Mouse (Mus musculus) gastrocnemius, adult 2 months (tissue): ENCODE data around the gene Setd5. TPM values are rescaled to one million over a fixed set of nuclear protein-coding genes. Genes with fewer than 3 reads are reported as not detected.

ENCODE experiments used
- DNase-seq: peaks from one replicate; pipeline ENCODE4 v3.0.0; 2022
- H3K27ac ChIP-seq: fragments of 200-600 bp; 2 replicates; pipeline ENCODE4 v1.8.1; 2022; ENCODE audit warnings: mild to moderate bottlenecking
- H3K4me3 ChIP-seq: fragments of 200-600 bp; 2 replicates; pipeline ENCODE4 v1.8.1; 2022; ENCODE audit warnings: mild to moderate bottlenecking, moderate library complexity
- CTCF ChIP-seq: fragments of 200-600 bp; IDR thresholded peaks from 2 replicates; pipeline ENCODE4 v1.8.1; 2022; ENCODE audit warnings: antibody characterized with exemption, mild to moderate bottlenecking, moderate library complexity
- intact Hi-C: fragments of 180-260 bp; cut with DNase I; formaldehyde crosslinking; loops from one replicate; pipeline ENCODE4 v1.15.1; 2025
- total RNA-seq, 2 experiments: library from RNA; stranded (reverse); gene quantifications; 2 replicates each; pipeline ENCODE4 v1.2.3; 2021

The Setd5 gene
- total RNA-seq, 2 experiments from 2014 or later: 28.4 to 29.3 TPM

DNA sequence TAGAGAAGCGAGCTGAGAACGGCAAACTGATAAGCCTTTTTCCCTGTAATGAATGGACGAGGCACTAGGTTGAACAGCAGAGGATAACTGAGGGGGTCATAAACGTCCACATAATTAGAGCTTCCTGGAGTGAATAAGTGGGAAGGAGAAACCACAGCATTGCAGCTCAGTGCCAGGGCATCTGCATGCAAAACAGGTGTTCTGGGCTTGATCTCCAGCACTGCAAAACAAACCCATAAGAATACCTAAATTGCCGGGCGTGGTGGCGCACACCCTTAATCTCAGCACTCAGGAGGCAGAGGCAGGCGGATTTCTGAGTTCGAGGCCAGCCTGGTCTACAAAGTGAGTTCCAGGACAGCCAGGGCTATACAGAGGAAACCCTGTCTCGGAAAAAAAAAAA is 13.8 kb upstream of the Setd5 start:
- intact Hi-C loops: no loop called here
- no peak for TF ChIP-seq CTCF
- Histone ChIP-seq H3K4me3 (no peak overlapping the region), H3K27ac (no peak overlapping the region)
- no peak for DNase-seq

DNA sequence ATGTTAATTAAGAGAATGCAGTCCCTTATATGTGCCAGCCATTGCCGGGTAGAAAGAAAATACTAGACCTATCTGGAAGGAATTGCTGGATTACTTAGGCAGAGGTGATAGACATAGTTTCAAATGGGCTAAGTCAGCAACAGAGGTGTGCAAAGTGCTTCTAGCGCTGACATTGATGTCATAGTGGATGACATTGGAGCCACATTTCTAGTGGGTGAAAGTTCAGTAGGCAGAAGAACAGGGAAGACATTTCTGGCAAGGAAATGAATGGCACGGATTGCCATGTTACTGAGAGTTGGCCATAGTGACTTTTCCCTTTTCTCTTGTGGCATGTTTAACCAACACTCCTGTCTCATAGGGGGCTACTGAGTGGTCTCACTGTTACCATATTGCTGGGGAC is 12.0 kb upstream of the Setd5 start:
- Histone ChIP-seq H3K27ac (peak overlapping the region; percentile 51), H3K4me3 (no peak overlapping the region)
- TF ChIP-seq CTCF: no peak
- intact Hi-C loops: no loop called here
- DNase-seq: no peak

DNA sequence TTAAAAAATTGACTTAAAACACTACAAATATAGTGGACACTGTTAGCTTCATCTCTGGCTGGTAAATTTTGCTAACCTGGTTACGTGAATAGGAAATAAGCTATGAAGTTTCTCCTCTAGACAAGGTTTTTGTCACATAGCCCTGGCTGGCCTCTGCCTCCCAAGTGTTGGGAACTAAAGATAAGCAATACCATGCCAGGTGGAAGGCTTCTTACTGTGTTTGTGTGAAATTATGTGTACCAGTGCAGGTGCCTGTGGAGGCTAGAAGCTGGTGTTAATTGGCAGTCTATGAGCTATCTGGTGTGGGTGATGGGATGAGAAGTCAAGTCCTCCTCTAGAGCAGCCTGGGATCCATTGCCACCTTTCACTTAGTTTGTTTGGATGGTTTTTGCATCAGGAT is 8.0 kb upstream of the Setd5 start:
- no peak for TF ChIP-seq CTCF
- intact Hi-C loops: no loop called here
- Histone ChIP-seq H3K4me3 (no peak overlapping the region), H3K27ac (no peak overlapping the region)
- DNase-seq: no peak

DNA sequence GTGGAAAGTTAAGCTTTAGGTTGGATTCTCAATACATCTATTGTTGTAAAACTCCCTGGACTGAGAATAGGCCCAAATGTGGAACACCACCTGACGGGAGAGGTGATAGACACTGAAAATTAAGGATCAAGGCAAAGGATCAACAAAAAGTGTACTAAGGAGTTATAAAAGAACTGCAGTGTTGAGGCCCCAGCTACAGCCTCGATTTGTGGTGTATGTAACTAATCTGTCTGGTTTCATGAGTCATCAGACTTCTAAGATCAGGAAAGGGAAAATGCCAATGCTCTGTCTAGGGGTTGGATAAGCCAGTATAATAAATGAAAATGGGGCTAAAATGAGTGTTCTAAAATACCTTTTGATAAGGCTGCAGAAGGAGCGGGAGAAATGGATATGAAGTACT is 1.9 kb upstream of the Setd5 start:
- intact Hi-C loops: loop anchor here (5.0 kb wide), 1 partner anchor 252 kb away; the partner anchor contains the start of gene Ogg1

DNA sequence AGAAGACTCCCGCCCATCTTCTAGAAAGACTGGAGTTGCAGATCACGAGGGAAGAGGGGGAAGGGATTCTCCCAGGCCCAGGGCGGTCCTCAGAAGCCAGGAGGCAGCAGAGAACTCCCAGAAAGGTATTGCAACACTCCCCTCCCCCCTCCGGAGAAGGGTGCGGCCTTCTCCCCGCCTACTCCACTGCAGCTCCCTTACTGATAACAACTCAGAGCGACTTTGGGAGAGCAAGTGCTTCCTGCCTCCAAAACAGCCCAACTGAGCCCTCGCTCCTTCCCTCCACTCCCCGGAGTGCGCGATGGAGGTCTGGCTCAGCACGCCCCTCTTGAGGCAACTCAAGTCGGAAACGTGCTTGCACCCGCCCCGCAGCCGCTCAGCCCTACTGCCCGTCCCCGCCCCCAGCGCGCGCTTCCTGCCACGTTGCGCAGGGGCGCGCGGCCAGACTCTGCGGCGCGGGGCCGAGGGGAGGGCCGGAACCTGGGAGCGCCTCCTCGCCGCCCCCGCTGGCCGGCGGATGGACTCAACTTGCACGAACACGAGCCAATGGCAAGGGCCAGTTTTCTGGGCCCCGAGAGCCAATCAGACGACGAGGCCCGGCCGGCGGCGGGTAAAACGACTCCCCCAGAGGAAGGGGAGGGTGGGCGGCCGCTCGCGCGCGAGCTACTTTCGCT is 1.0 kb upstream of the Setd5 start:
- peak overlapping the region; percentile 100 for H3K27ac ChIP-seq
- TF ChIP-seq CTCF: peak; percentile 75
- peak overlapping the region; percentile 92 for H3K4me3 ChIP-seq
- DNase-seq: peak; percentile 98
- intact Hi-C loops: loop anchor here (2.0 to 5.0 kb wide), 2 partner anchors 29 to 251 kb away; partner anchors contain the start of genes Ogg1 and Thumpd3

More for the DNA sequence above, 1.9 kb upstream of the Setd5 start:
- DNase-seq: no peak
- Histone ChIP-seq H3K27ac (peak overlapping the region; percentile 100), H3K4me3 (peak overlapping the region; percentile 92)
- no peak for TF ChIP-seq CTCF

DNA sequence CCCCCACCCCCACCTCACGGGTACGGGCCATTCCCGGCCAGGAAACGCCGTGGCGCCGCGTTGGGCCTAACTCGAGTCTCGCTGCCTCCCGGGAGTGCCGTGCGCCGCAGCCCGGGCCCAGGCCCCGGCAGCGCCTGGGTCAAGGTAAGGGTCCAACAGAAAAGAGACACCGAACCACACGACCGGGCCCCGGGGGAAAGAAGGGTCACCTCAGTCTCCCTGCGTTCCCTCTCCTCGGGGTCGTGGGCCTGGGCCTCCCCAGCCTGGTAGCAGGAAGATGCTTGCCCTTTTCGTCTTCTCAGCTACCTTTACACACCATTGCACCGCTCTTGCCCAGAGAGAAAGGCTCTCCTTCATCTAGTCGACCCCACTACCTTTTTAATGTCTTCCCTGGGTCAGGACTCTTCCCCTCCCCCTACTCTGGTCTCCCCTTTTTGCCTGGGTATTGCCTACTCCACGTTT is 435 bp downstream of the Setd5 start:
- DNase-seq: no peak
- intact Hi-C loops: loop anchor here (2.0 to 5.0 kb wide), 3 partner anchors 21 to 250 kb away; partner anchors contain the start of genes Ogg1 and Thumpd3
- no peak for TF ChIP-seq CTCF
- Histone ChIP-seq H3K4me3 (peak overlapping the region; percentile 92), H3K27ac (peak overlapping the region; percentile 100)

DNA sequence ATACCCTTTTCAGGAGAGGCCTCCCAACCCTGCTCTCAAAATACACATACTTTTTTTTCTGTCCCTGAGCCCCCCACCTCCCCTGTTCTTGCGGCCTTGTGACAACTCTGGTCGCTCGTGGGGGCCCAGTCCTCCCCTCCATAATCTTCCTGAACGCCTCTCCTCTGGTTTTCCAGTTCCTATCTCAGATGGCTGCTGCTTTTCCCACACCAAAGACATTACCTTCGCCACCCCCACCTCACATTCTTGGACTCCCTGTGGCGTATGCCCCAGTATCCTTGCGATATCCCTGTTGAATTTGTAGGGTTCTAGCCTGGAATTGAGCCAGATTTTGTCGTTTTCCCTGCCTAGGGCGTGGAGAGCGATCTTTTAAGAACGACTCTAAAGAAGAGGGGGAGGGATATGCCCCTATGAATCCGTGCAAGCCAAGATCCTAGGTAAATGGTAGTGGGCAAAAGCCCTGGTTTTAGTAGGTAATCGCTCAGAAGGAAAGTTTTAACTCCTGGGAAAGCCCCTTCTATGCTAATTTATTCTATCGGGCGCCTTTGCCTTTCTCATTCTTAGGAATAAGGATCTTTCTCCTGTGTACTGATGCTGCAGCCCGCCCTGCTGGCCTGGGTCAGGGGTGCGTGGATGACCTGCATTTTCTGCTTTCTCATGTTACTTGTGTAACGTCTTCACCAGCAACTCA is 1.0 kb downstream of the Setd5 start:
- Histone ChIP-seq H3K27ac (peak overlapping the region; percentile 100), H3K4me3 (peak overlapping the region; percentile 92)
- intact Hi-C loops: loop anchor here (2.0 to 5.0 kb wide), 2 partner anchors 21 to 249 kb away; partner anchors contain the start of gene Ogg1
- peak; percentile 33 for DNase-seq
- 0 out of 2 replicates have a peak, but pooled peaks have one; percentile 7 for TF ChIP-seq CTCF

DNA sequence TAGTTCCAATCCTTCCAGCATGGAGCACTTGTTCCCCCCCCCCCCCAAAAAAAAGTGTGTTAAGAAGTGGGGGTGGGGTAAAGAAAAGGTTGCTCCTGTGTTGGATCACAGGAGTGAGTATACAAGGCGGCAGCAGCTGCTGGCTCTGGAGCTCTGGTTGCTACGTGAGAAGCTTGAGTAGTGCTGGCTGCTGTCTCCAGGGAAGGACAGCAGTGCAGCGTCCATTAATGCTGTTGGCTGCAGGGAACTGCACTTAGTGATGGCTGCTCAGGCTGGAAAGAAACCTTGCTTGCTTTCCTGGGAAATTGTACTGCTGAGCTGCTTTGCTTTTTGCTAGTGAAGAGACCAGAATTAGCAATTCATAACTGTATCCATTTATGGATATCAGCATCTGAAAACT is 2.3 kb downstream of the Setd5 start:
- peak; percentile 75 for DNase-seq
- Histone ChIP-seq H3K27ac (peak overlapping the region; percentile 100), H3K4me3 (peak overlapping the region; percentile 92)
- TF ChIP-seq CTCF: no peak
- intact Hi-C loops: loop anchor here (2.0 to 5.0 kb wide), 2 partner anchors 19 to 248 kb away; partner anchors contain the start of gene Ogg1

DNA sequence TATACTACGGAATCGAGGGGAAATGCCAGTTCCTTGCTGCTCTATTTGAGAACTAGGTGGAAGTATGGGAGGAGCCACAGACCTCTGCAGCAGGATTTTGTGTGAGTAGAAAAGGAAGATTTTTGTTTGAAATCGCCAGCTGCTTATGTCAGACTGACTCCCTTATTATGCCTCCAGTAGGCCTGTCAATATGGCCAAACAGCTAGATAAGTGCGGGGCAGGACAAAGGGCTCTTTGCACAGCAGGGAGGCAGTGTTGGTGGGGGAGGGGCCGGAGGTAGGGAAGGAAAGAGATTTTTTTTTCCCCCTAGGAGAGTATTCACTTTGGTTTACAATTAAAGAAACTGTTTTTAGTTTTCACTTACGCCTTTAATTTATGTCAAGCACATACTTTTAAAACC is 5.1 kb downstream of the Setd5 start:
- intact Hi-C loops: no loop called here
- no peak for DNase-seq
- H3K27ac ChIP-seq: peak overlapping the region; percentile 21; the same call in 1 of the 2 replicates
- no peak for TF ChIP-seq CTCF
- H3K4me3 ChIP-seq: no peak overlapping the region

DNA sequence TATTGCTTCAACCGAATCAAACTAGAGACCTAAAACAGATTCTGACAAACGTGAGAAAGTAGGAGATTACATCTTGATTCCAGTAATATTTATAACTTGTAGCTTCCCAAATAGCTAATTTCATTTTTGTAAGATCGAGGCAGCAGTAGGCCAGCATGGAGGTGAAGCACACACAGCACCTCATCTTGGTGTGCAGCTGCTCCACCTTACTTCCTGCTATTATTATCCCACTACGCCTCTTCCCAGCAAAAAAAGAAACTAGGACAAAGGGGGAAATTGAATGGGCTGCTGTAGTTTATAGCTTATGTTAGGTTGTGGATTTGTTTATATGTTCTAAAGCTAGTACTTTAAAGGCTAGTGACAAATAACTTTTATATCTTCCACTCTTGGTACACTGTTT is 7.4 kb downstream of the Setd5 start:
- no peak for DNase-seq
- no peak for TF ChIP-seq CTCF
- Histone ChIP-seq H3K4me3 (no peak overlapping the region), H3K27ac (peak overlapping the region; percentile 63)
- intact Hi-C loops: no loop called here

DNA sequence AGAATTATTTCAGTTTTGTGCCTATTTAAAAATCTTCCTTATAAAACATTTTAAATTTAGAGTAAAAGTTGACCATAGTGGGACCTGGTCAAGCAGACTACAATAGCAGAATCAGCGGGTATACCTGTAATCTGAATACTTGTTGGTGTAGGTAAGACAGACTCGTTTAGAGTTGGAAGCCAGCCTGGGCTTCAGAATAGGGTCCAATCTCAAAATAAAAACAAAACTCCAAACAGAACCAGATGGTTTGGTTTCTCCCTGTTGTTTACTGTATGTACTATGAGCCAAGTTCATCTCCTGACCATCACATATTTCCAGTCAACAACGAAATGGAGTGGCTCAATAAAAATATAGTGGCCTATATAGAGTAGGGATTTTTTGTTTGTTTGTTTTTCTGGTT is 16.0 kb downstream of the Setd5 start:
- DNase-seq: no peak
- intact Hi-C loops: no loop called here
- Histone ChIP-seq H3K27ac (no peak overlapping the region; the same call in 1 of the 2 replicates), H3K4me3 (no peak overlapping the region)
- TF ChIP-seq CTCF: no peak

DNA sequence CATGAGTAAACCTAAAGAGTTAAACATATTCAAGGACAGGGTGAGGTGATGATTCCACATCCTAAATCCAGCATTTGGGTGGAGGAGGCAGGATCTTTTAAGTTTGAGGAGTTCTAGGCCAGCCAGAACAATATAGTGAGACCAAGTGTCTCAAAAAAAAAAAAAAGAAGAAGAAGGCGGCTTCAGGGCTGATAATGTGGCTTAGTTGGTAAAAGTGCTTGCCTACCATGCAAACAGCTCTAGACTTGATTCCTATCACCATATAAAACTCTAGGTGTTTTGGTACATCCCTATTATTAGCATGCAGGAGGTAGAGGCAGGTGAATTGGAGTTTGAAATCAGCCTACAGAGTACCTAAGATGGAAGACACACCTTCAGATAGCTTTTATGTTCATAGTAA is 18.4 kb downstream of the Setd5 start:
- intact Hi-C loops: no loop called here

DNA sequence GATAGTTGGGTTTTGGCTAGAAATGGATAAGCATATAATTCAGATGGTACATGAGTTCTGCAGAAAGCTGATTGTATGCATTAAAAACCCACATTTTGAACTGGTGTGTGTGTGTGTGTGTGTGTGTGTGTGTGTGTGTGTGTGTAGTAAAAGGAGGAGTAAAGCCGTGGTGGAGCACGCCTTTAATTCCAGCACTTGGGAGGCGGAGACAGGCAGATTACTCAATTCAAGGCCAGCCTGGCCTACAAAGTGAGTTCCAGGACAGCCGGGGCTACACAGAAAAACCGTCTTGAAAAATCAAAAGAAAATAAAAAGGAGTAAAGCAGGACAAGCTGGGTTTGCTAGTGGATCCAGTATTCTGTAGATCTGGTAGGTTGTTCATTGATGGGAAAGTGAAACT is 20.5 kb downstream of the Setd5 start:
- DNase-seq: peak; percentile 24
- no peak overlapping the region for H3K27ac ChIP-seq
- intact Hi-C loops: loop anchor here (2.0 kb wide), 1 partner anchor 19 kb away; no protein-coding TSS in a partner anchor
- no peak overlapping the region for H3K4me3 ChIP-seq
- no peak for TF ChIP-seq CTCF

More for the DNA sequence above, 18.4 kb downstream of the Setd5 start:
- DNase-seq: no peak
- TF ChIP-seq CTCF: no peak
- Histone ChIP-seq H3K4me3 (no peak overlapping the region), H3K27ac (no peak overlapping the region)
